Mouse (Mus musculus) CH12.LX (cell line): ENCODE results near the gene Smim14. TPM values are rescaled to one million over a fixed set of nuclear protein-coding genes. Genes with fewer than 3 reads are reported as not detected.

Source experiments
- DNase-seq: peaks from one replicate; pipeline ENCODE4 v3.0.0-alpha.2; 2013; ENCODE audit errors: extremely low read depth
- H3K27ac ChIP-seq: 2 replicates; pipeline ENCODE4 v1.5.1; 2012; ENCODE audit warnings: low read depth, mild to moderate bottlenecking, control low read depth, moderate library complexity; ENCODE audit not compliant: insufficient read depth
- H3K27me3 ChIP-seq: replicated peaks from 2 replicates; pipeline ENCODE3; 2012; ENCODE audit warnings: inconsistent platforms
- H3K36me3 ChIP-seq, 2 experiments: replicated peaks in 1 of 2; 2 replicates each; pipeline versions ENCODE3 to v1.6.1; 2012; ENCODE audit warnings: inconsistent platforms in 1 of 2, low read length in 1 of 2, mild to moderate bottlenecking in 1 of 2, mixed read lengths in 1 of 2, moderate library complexity in 1 of 2; ENCODE audit not compliant: control insufficient read depth in 1 of 2, insufficient read depth in 1 of 2
- H3K4me1 ChIP-seq, 2 experiments: 2 replicates each; pipeline ENCODE4 v1.6.1; 2012; ENCODE audit warnings: inconsistent platforms in 1 of 2, moderate library complexity in 1 of 2; ENCODE audit not compliant: insufficient read depth in 2 of 2, control insufficient read depth in 1 of 2
- H3K4me2 ChIP-seq: 2 replicates; pipeline ENCODE4 v1.6.1; 2012; ENCODE audit warnings: low read depth, mild to moderate bottlenecking, control low read depth; ENCODE audit not compliant: poor library complexity, insufficient read depth, severe bottlenecking
- H3K4me3 ChIP-seq, 3 experiments: fragments of 150-350 bp in 1 of 3; sonication (generic) in 1 of 3; replicated peaks in 1 of 3; 2 replicates each; pipeline versions ENCODE3 to v1.5.1; 2011 to 2012; ENCODE audit warnings: low read depth in 2 of 3, low read length in 2 of 3, mild to moderate bottlenecking in 2 of 3, moderate library complexity in 2 of 3, control low read depth in 1 of 3, improper control_type of control experiment in 1 of 3, inconsistent platforms in 1 of 3, mixed read lengths in 1 of 3; ENCODE audit not compliant: poor library complexity in 1 of 3
- H3K79me2 ChIP-seq: replicated peaks from 2 replicates; pipeline ENCODE4 v1.6.1; 2012; ENCODE audit warnings: mild to moderate bottlenecking, moderate library complexity; ENCODE audit not compliant: control insufficient read depth, poor library complexity, insufficient read depth, severe bottlenecking; ENCODE audit errors: extremely low read depth
- H3K9ac ChIP-seq: 2 replicates; pipeline ENCODE4 v1.6.1; 2012; ENCODE audit warnings: low read depth, mild to moderate bottlenecking, control low read depth, moderate library complexity; ENCODE audit not compliant: insufficient read depth
- H3K9me3 ChIP-seq: replicated peaks from 2 replicates; pipeline ENCODE3; 2012; ENCODE audit warnings: low read length, inconsistent platforms, mixed read lengths
- BHLHE40 ChIP-seq: IDR thresholded peaks from 2 replicates; pipeline ENCODE4 v1.6.1; 2011; ENCODE audit warnings: mild to moderate bottlenecking, low read depth, low read length, improper control_type of control experiment
- CHD1 ChIP-seq: IDR thresholded peaks from 2 replicates; pipeline ENCODE4 v1.6.1; 2012; ENCODE audit warnings: low read depth, low read length, improper control_type of control experiment, inconsistent platforms
- CHD2 ChIP-seq: IDR thresholded peaks from 2 replicates; pipeline ENCODE4 v1.6.1; 2011; ENCODE audit warnings: low read length, improper control_type of control experiment
- CTCF ChIP-seq, 2 experiments: IDR thresholded peaks in 1 of 2; conservative IDR thresholded peaks in 1 of 2; 2 replicates each; pipeline ENCODE4 v1.5.1; 2011 to 2012; ENCODE audit warnings: low read depth in 2 of 2, low read length in 2 of 2, improper control_type of control experiment in 1 of 2, inconsistent platforms in 1 of 2, mild to moderate bottlenecking in 1 of 2, moderate library complexity in 1 of 2
- ELF1 ChIP-seq: IDR thresholded peaks from 2 replicates; pipeline ENCODE4 v1.6.1; 2014; ENCODE audit warnings: low read depth, mild to moderate bottlenecking, inconsistent platforms, low read length, improper control_type of control experiment
- EP300 ChIP-seq: IDR thresholded peaks from 2 replicates; pipeline ENCODE4 v1.6.1; 2011; ENCODE audit warnings: low read length, improper control_type of control experiment
- GABPA ChIP-seq: IDR thresholded peaks from 2 replicates; pipeline ENCODE4 v1.6.1; 2012; ENCODE audit warnings: low read depth, low read length, improper control_type of control experiment, inconsistent platforms; ENCODE audit not compliant: insufficient replicate concordance
- HCFC1 ChIP-seq: IDR thresholded peaks from 2 replicates; pipeline ENCODE4 v1.6.1; 2012; ENCODE audit warnings: low read depth, mild to moderate bottlenecking, inconsistent platforms, low read length, improper control_type of control experiment
- JUN ChIP-seq: IDR thresholded peaks from 2 replicates; pipeline ENCODE4 v1.6.1; 2011; ENCODE audit warnings: low read depth, mild to moderate bottlenecking, low read length, improper control_type of control experiment, moderate library complexity; ENCODE audit not compliant: insufficient read depth
- JUND ChIP-seq: conservative IDR thresholded peaks from 2 replicates; pipeline ENCODE4 v1.6.1; 2011; ENCODE audit warnings: low read depth, low read length, improper control_type of control experiment
- MAFK ChIP-seq: IDR thresholded peaks from 2 replicates; pipeline ENCODE4 v1.6.1; 2011; ENCODE audit warnings: low read length, improper control_type of control experiment; ENCODE audit not compliant: insufficient replicate concordance
- MAZ ChIP-seq: IDR thresholded peaks from 2 replicates; pipeline ENCODE4 v1.6.1; 2012; ENCODE audit warnings: low read depth, mild to moderate bottlenecking, inconsistent platforms, low read length, improper control_type of control experiment, moderate library complexity
- MEF2A ChIP-seq: IDR thresholded peaks from 2 replicates; pipeline ENCODE4 v1.6.1; 2014; ENCODE audit warnings: low read depth, mild to moderate bottlenecking, inconsistent platforms, low read length, improper control_type of control experiment, borderline replicate concordance
- MXI1 ChIP-seq: IDR thresholded peaks from 2 replicates; pipeline ENCODE4 v1.6.1; 2011; ENCODE audit warnings: mild to moderate bottlenecking, low read depth, low read length, improper control_type of control experiment
- MYC ChIP-seq: IDR thresholded peaks from 2 replicates; pipeline ENCODE4 v1.6.1; 2011; ENCODE audit warnings: low read depth, mild to moderate bottlenecking, improper control_type of control experiment, low read length
- NELFE ChIP-seq: IDR thresholded peaks from 2 replicates; pipeline ENCODE4 v1.6.1; 2011; ENCODE audit warnings: low read depth, low read length, improper control_type of control experiment
- NRF1 ChIP-seq: IDR thresholded peaks from 2 replicates; pipeline ENCODE4 v1.6.1; 2014; ENCODE audit warnings: low read depth, mild to moderate bottlenecking, inconsistent platforms, low read length, improper control_type of control experiment, moderate library complexity
- POLR2AphosphoS2 ChIP-seq: IDR thresholded peaks from 2 replicates; pipeline ENCODE4 v1.6.1; 2011; ENCODE audit warnings: low read depth, low read length, improper control_type of control experiment
- RCOR1 ChIP-seq: conservative IDR thresholded peaks from 2 replicates; pipeline ENCODE4 v1.6.1; 2012; ENCODE audit warnings: low read depth, mild to moderate bottlenecking, inconsistent platforms, low read length, improper control_type of control experiment
- SMC3 ChIP-seq: IDR thresholded peaks from 2 replicates; pipeline ENCODE4 v1.6.1; 2011; ENCODE audit warnings: low read depth, low read length, improper control_type of control experiment
- TCF12 ChIP-seq: IDR thresholded peaks from 2 replicates; pipeline ENCODE4 v1.6.1; 2014; ENCODE audit warnings: low read depth, mild to moderate bottlenecking, inconsistent platforms, low read length, improper control_type of control experiment
- UBTF ChIP-seq: IDR thresholded peaks from 2 replicates; pipeline ENCODE4 v1.6.1; 2012; ENCODE audit warnings: low read depth, mild to moderate bottlenecking, inconsistent platforms, low read length, improper control_type of control experiment, moderate library complexity
- USF1 ChIP-seq: IDR thresholded peaks from 2 replicates; pipeline ENCODE4 v1.6.1; 2014; ENCODE audit warnings: low read depth, mild to moderate bottlenecking, inconsistent platforms, low read length, improper control_type of control experiment
- ZC3H11A ChIP-seq: IDR thresholded peaks from 2 replicates; pipeline ENCODE4 v1.6.1; 2012; ENCODE audit warnings: low read depth, mild to moderate bottlenecking, inconsistent platforms, low read length, improper control_type of control experiment
- ZMIZ1 ChIP-seq: IDR thresholded peaks from 2 replicates; pipeline ENCODE4 v1.6.1; 2012; ENCODE audit warnings: low read depth, mild to moderate bottlenecking, inconsistent platforms, low read length, improper control_type of control experiment
- ZNF384 ChIP-seq: IDR thresholded peaks from 2 replicates; pipeline ENCODE4 v1.6.1; 2012; ENCODE audit warnings: low read depth, low read length, improper control_type of control experiment, inconsistent platforms
- dilution Hi-C: fragments of 300-500 bp; cut with MboI; formaldehyde crosslinking; loops from 2 replicates; pipeline ENCODE4 v1.14.3; 2020; ENCODE audit warnings: low sequenced_read_pairs; ENCODE audit not compliant: extremely low pct_unique_long_range_greater_than_20kb, extremely low pct_ligation_motif_present
- in situ Hi-C: fragments of 300-500 bp; cut with MboI; formaldehyde crosslinking; loops from 3 replicates; pipeline ENCODE4 v1.14.3; 2019; ENCODE audit warnings: low sequenced_read_pairs, low pct_ligation_motif_present, low pct_unique_long_range_greater_than_20kb, mixed read lengths
- polyA plus RNA-seq: library from polyadenylated mRNA; unstranded; fragments of >175 nt; gene quantifications from 2 replicates; pipeline ENCODE4 v1.2.1, GENCODE M21; 2012; ENCODE audit warnings: low read depth; ENCODE audit not compliant: insufficient read length
- total RNA-seq, 2 experiments: library from RNA; depleted of rRNA; stranded (reverse); fragments of 300-350 nt in 1 of 2; fragments of >200 nt in 1 of 2; gene quantifications; 2 replicates each; pipeline ENCODE4 v1.2.3; 2012 to 2014

The Smim14 gene
- total and polyA plus RNA-seq, 3 experiments = 11.4 to 50.2 (median 19.7) TPM

- H3K9ac ChIP-seq = no peak overlapping the region
- H3K4me2 ChIP-seq = no peak overlapping the region
- peaks cover 0 to 15% of the 10 kb centered on the region in 2 experiments for H3K36me3 ChIP-seq
- H3K9me3 ChIP-seq = peaks cover 2% of the 10 kb centered on the region
- no peak for DNase-seq
- no peaks in the 10 kb centered on the region for H3K79me2 ChIP-seq
- no peak overlapping the region for H3K27ac ChIP-seq
- H3K4me3 ChIP-seq = no peak overlapping the region
- dilution Hi-C loops = no loop called here
- in situ Hi-C loops = no loop called here
- no peak for TF ChIP-seq GABPA
- no peak for TF ChIP-seq NRF1
- TF ChIP-seq UBTF = no peak
- no peak for TF ChIP-seq SMC3
- no peak for TF ChIP-seq ELF1
- H3K27me3 ChIP-seq = no peaks in the 10 kb centered on the region
- H3K4me1 ChIP-seq = peaks cover 0 to 11% of the 10 kb centered on the region in 2 experiments; a peak in 2 of 4 replicates
These were observed 76.6 kb downstream of the Smim14 start for GRCm38 (mm10) chr5:65460361-65460760.

- in situ Hi-C loops = no loop called here
- H3K36me3 ChIP-seq = peaks cover 0 to 15% of the 10 kb centered on the region in 2 experiments
- H3K79me2 ChIP-seq = no peaks in the 10 kb centered on the region
- TF ChIP-seq MAZ = no peak
- no peak for TF ChIP-seq MYC
- no peak for TF ChIP-seq MXI1
- TF ChIP-seq CTCF (conservative IDR thresholded peaks at IDR 0.05 in 1 of 2, IDR thresholded peaks at IDR 0.05 in 1 of 2; ENCODE audit: low read depth in 2 of 2, low read length in 2 of 2) = no peak
- no peak for TF ChIP-seq CHD1
- no peak for TF ChIP-seq HCFC1
- no peak for TF ChIP-seq CHD2
- TF ChIP-seq MAFK = no peak
- no peak for TF ChIP-seq ZMIZ1
- H3K27ac ChIP-seq = no peak overlapping the region
- no peak overlapping the region for H3K9ac ChIP-seq
- H3K4me1 ChIP-seq = peaks cover 0 to 15% of the 10 kb centered on the region in 2 experiments; a peak in 2 of 4 replicates
- peaks cover 2% of the 10 kb centered on the region for H3K9me3 ChIP-seq
- H3K27me3 ChIP-seq = no peaks in the 10 kb centered on the region
- dilution Hi-C loops = no loop called here
- no peak overlapping the region for H3K4me3 ChIP-seq
- H3K4me2 ChIP-seq = no peak overlapping the region
- no peak for DNase-seq
These were observed 77.5 kb downstream of the Smim14 start for GRCm38 (mm10) chr5:65459454-65459853.

DNA sequence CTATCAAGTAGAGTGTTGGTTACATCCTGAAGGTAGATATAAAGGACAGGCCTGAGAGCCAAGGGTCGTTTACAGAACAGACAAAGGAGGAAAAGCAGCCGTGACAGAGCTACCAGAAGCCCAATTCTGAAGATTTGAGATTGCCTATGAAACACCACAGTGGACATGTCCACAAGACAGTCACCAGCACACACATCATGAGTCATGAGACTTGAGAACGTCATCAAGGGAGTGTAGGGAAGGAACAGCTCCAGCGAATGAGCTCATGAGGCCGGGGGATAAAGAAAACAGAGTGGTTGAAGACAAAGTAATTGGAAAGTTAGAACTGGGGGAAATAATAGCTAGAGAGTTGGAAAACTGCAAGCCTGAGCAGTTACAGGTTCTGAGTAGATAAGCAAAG lies 79.1 kb downstream of the Smim14 start:
- Histone ChIP-seq H3K36me3 (peaks cover 0 to 23% of the 10 kb centered on the region in 2 experiments), H3K4me2 (no peak overlapping the region), H3K27me3 (no peaks in the 10 kb centered on the region), H3K27ac (no peak overlapping the region), H3K9me3 (no peaks in the 10 kb centered on the region), H3K4me3 (no peak overlapping the region), H3K79me2 (no peaks in the 10 kb centered on the region), H3K9ac (no peak overlapping the region), H3K4me1 (peaks cover 0 to 18% of the 10 kb centered on the region in 2 experiments; a peak in 3 of 4 replicates)
- DNase-seq = no peak
- dilution Hi-C loops (no loop called here), in situ Hi-C loops (no loop called here)
- TF ChIP-seq CTCF (conservative IDR thresholded peaks at IDR 0.05 in 1 of 2, IDR thresholded peaks at IDR 0.05 in 1 of 2; ENCODE audit: low read depth in 2 of 2, low read length in 2 of 2) = no peak
- no peak for TF ChIP-seq EP300
- no peak for TF ChIP-seq UBTF
- TF ChIP-seq POLR2AphosphoS2 = no peak
- TF ChIP-seq SMC3 = no peak
- TF ChIP-seq ELF1 = no peak
- TF ChIP-seq JUND = no peak
- TF ChIP-seq MAZ = no peak
- TF ChIP-seq TCF12 = no peak
- TF ChIP-seq NRF1 = no peak
- no peak for TF ChIP-seq ZC3H11A
- TF ChIP-seq USF1 = no peak
- no peak for TF ChIP-seq ZNF384
- no peak for TF ChIP-seq JUN
- TF ChIP-seq BHLHE40 = no peak
- TF ChIP-seq CHD2 = no peak
- no peak for TF ChIP-seq RCOR1
- TF ChIP-seq MEF2A = no peak
- no peak for TF ChIP-seq NELFE
